Mouse (Mus musculus) adrenal gland, postnatal 0 days (tissue): ENCODE results near the gene Fezf2. TPM values are rescaled to one million over a fixed set of nuclear protein-coding genes. Genes with fewer than 3 reads are reported as not detected.

ENCODE experiments used
- polyA plus RNA-seq: library from polyadenylated mRNA; unstranded; fragments of >200 nt; fragmentation: Nextera tagmentation; extraction: Ambion mirVana; gene quantifications from 2 replicates; pipeline ENCODE4 v1.2.1, GENCODE M21; 2015

Fezf2 gene
- 0.06 TPM in 1 of 2 replicates, not detected in the other for polyA plus RNA-seq

DNA sequence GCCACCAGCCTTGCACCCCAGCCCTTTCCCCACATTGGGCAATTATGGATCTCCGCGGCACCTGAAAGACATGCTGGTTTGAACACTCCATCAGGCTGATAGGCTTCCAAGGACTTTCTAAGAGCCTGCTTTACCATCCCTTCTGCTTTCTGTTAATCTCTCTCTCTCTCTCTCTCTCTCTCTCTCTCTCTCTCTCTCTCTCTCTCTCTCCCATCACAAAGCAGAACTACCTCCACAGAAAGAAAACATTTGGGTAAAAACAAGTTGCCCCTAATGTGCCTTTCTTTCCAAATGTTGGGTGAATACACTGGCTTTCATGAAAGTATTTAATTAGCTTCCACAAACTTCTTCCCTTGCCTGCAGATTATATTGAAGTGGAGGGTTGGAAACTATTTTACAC is at the start of gene Fezf2:
Fezf2 (minus strand) TSS at position 101 of the 400 bp plus-strand sequence.

Other genes starting within 250 kb of the Fezf2 start
- gene Gm49355, start 64.2 kb downstream of the Fezf2 start, polyA plus RNA-seq, result 0.12 TPM in 1 of 2 replicates, not detected in the other
- 64.5 and 74.0 TPM in 2 replicates for gene 3830406C13Rik, start 64.0 kb downstream of the Fezf2 start, polyA plus RNA-seq